Mouse (Mus musculus): ENCODE data around the gene Praf2.
"Not testable (repeated sequence)": the region's sequence is repeated elsewhere in the genome, so short reads cannot be mapped to it uniquely, and the experiment has no call there.

The Praf2 gene

GRCm38 (mm10) chrX:7728215-7728921 lies at the start of gene Praf2:
Gene Praf2, plus strand, starts transcription at chrX:7728439.
- DNase-seq (ENCODE audit: low read depth, low spot score), result peak; percentile 86

- DNase-seq (ENCODE audit: low read depth, low spot score), result no peak
Measured at GRCm38 (mm10) chrX:7678986-7679385, 49.3 kb upstream of the Praf2 start.

- peak; percentile 93 for DNase-seq (ENCODE audit: low read depth, low spot score)
Measured at GRCm38 (mm10) chrX:7679405-7680056, 48.7 kb upstream of the Praf2 start.

- no peak for DNase-seq (ENCODE audit: low read depth, low spot score)
Measured at GRCm38 (mm10) chrX:7680057-7680412, 48.2 kb upstream of the Praf2 start.

GRCm38 (mm10) chrX:7680864-7681263 lies 47.4 kb upstream of the Praf2 start, which contains the start of gene Magix:
Gene Magix, minus strand, starts transcription at chrX:7681251.
- DNase-seq (ENCODE audit: low read depth, low spot score), result no peak

GRCm38 (mm10) chrX:7688321-7688720 lies 39.9 kb upstream of the Praf2 start:
- no peak for DNase-seq (ENCODE audit: low read depth, low spot score)

- no peak for DNase-seq (ENCODE audit: low read depth, low spot score)
Measured at GRCm38 (mm10) chrX:7690486-7690885, 37.8 kb upstream of the Praf2 start.

- DNase-seq (ENCODE audit: low read depth, low spot score), result peak; percentile 33
Measured at GRCm38 (mm10) chrX:7692862-7693261, 35.4 kb upstream of the Praf2 start.

GRCm38 (mm10) chrX:7696520-7696919 lies 31.7 kb upstream of the Praf2 start:
- no peak for DNase-seq (ENCODE audit: low read depth, low spot score)

- DNase-seq (ENCODE audit: low read depth, low spot score), result peak; percentile 92
Measured at GRCm38 (mm10) chrX:7696954-7697381, 31.3 kb upstream of the Praf2 start, which contains the start of gene Gpkow. Gene Gpkow, plus strand, starts transcription at chrX:7697131.

GRCm38 (mm10) chrX:7713764-7714134 lies 14.5 kb upstream of the Praf2 start:
- not testable (repeated sequence) for DNase-seq (ENCODE audit: low read depth, low spot score)

GRCm38 (mm10) chrX:7714135-7714899 lies 13.9 kb upstream of the Praf2 start, which contains the start of gene Wdr45:
Gene Wdr45, plus strand, starts transcription at chrX:7714333.
- DNase-seq (ENCODE audit: low read depth, low spot score), result peak; percentile 94

- DNase-seq (ENCODE audit: low read depth, low spot score), result not testable (repeated sequence)
Measured at GRCm38 (mm10) chrX:7716058-7716457, 12.2 kb upstream of the Praf2 start.

GRCm38 (mm10) chrX:7721514-7722281 lies 6.5 kb upstream of the Praf2 start, which contains the start of gene Gm45208:
Gene Gm45208, plus strand, starts transcription at chrX:7722245.
- peak; percentile 70 for DNase-seq (ENCODE audit: low read depth, low spot score)

- DNase-seq (ENCODE audit: low read depth, low spot score), result no peak
Measured at GRCm38 (mm10) chrX:7722282-7722611, 6.0 kb upstream of the Praf2 start.

- no peak for DNase-seq (ENCODE audit: low read depth, low spot score)
Measured at GRCm38 (mm10) chrX:7722691-7723090, 5.5 kb upstream of the Praf2 start.

GRCm38 (mm10) chrX:7724135-7724534 lies 4.1 kb upstream of the Praf2 start:
- DNase-seq (ENCODE audit: low read depth, low spot score), result no peak

GRCm38 (mm10) chrX:7725841-7726240 lies 2.4 kb upstream of the Praf2 start:
- no peak for DNase-seq (ENCODE audit: low read depth, low spot score)

GRCm38 (mm10) chrX:7727176-7727575 lies 1.1 kb upstream of the Praf2 start:
- no peak for DNase-seq (ENCODE audit: low read depth, low spot score)

- no peak for DNase-seq (ENCODE audit: low read depth, low spot score)
Measured at GRCm38 (mm10) chrX:7728922-7729265, 655 bp downstream of the Praf2 start.

GRCm38 (mm10) chrX:7733571-7734156 lies 5.4 kb downstream of the Praf2 start:
- DNase-seq (ENCODE audit: low read depth, low spot score), result peak; percentile 60
